ENCODE assay signal across 18 mouse cellular contexts in genomic region chr5:131177168-131177567, GRCm38 (mm10).
DNase-seq lines count a peak whose midpoint lies in the region; ATAC-seq and TF ChIP-seq lines count a peak whose summit lies in the region.
"Had no signal": no experiment of that assay in that cellular context is flagged by ENCODE, and none has a peak within 500 bp of the region (broad histone marks: within the 10 kb centered on the region; RNA-seq: fewer than 3 reads in every experiment).

No protein-coding gene starts in this region.

- TF ChIP-seq CTCF in ES-Bruce4 (IDR thresholded peaks at IDR 0.05; ENCODE audit: low read depth, low read length), result no peak
- no peak for TF ChIP-seq CTCF in embryonic fibroblast, embryonic 13.5 days (IDR thresholded peaks at IDR 0.05; ENCODE audit: borderline replicate concordance, insufficient read depth, low read length)

- 21% methylated on average over 2 of the region's 2 CpGs for WGBS in forebrain, embryonic 11.5 days
- WGBS in forebrain, embryonic 15.5 days, result 6% methylated on average over 2 of the region's 2 CpGs
- 15% methylated on average over 2 of the region's 2 CpGs for WGBS in midbrain, embryonic 13.5 days
- 48% methylated on average over 2 of the region's 2 CpGs for WGBS in intestine, embryonic 15.5 days

- no peak overlapping the region for H3K4me3 ChIP-seq in forebrain, embryonic 11.5 days (ENCODE audit: low read depth, low read length)
- H3K4me3 ChIP-seq in forebrain, embryonic 15.5 days, result no peak overlapping the region
- H3K4me3 ChIP-seq in ES-Bruce4 (ENCODE audit: low read depth, low read length), result no peak overlapping the region
- no peak overlapping the region for H3K4me3 ChIP-seq in embryonic fibroblast, embryonic 13.5 days (ENCODE audit: insufficient read depth, low read length)
- no peak overlapping the region for H3K4me3 ChIP-seq in midbrain, embryonic 13.5 days (replicated peaks)
- no peak overlapping the region for H3K4me3 ChIP-seq in intestine, embryonic 15.5 days (replicated peaks)
- H3K4me3 ChIP-seq: embryonic facial prominence, embryonic 15.5 days; limb, embryonic 10.5 days; liver, embryonic 15.5 days; myocyte had no signal

- H3K36me3 ChIP-seq in forebrain, embryonic 11.5 days (ENCODE audit: control insufficient read depth, insufficient read depth, low read length), result no peaks in the 10 kb centered on the region
- H3K36me3 ChIP-seq in forebrain, embryonic 15.5 days, result no peaks in the 10 kb centered on the region
- no peaks in the 10 kb centered on the region for H3K36me3 ChIP-seq in ES-Bruce4 (ENCODE audit: control insufficient read depth, insufficient read depth, low read length, poor library complexity, severe bottlenecking)
- H3K36me3 ChIP-seq in midbrain, embryonic 13.5 days, result no peaks in the 10 kb centered on the region
- no peaks in the 10 kb centered on the region for H3K36me3 ChIP-seq in intestine, embryonic 15.5 days
- H3K36me3 ChIP-seq: embryonic facial prominence, embryonic 15.5 days; limb, embryonic 10.5 days; liver, embryonic 15.5 days had no signal

- TF ChIP-seq POLR2A in ES-Bruce4 (IDR thresholded peaks at IDR 0.05; ENCODE audit: insufficient read depth, low read length), result no peak
- TF ChIP-seq POLR2A in embryonic fibroblast, embryonic 13.5 days (IDR thresholded peaks at IDR 0.05; ENCODE audit: low read depth, low read length), result no peak

- no peaks in the 10 kb centered on the region for H3K4me1 ChIP-seq in forebrain, embryonic 11.5 days (replicated peaks; ENCODE audit: control insufficient read depth, insufficient read depth, low read length)
- H3K4me1 ChIP-seq in forebrain, embryonic 15.5 days, result peaks cover 10% of the 10 kb centered on the region
- peaks cover 2% of the 10 kb centered on the region for H3K4me1 ChIP-seq in ES-Bruce4 (ENCODE audit: control insufficient read depth, insufficient read depth, low read length)
- H3K4me1 ChIP-seq in embryonic fibroblast, embryonic 13.5 days (ENCODE audit: control insufficient read depth, insufficient read depth, low read length), result peaks cover 8% of the 10 kb centered on the region
- peaks cover 12% of the 10 kb centered on the region for H3K4me1 ChIP-seq in midbrain, embryonic 13.5 days (replicated peaks)
- H3K4me1 ChIP-seq in intestine, embryonic 15.5 days (replicated peaks), result no peaks in the 10 kb centered on the region
- H3K4me1 ChIP-seq: embryonic facial prominence, embryonic 15.5 days; limb, embryonic 10.5 days; liver, embryonic 15.5 days had no signal

- no peaks in the 10 kb centered on the region for H3K27me3 ChIP-seq in forebrain, embryonic 11.5 days (ENCODE audit: control insufficient read depth, insufficient read depth, low read length)
- H3K27me3 ChIP-seq in forebrain, embryonic 15.5 days, result no peaks in the 10 kb centered on the region
- peaks cover 2% of the 10 kb centered on the region for H3K27me3 ChIP-seq in ES-Bruce4 (ENCODE audit: control insufficient read depth, insufficient read depth, low read length, poor library complexity, severe bottlenecking)
- no peaks in the 10 kb centered on the region for H3K27me3 ChIP-seq in midbrain, embryonic 13.5 days
- no peaks in the 10 kb centered on the region for H3K27me3 ChIP-seq in intestine, embryonic 15.5 days (replicated peaks)
- H3K27me3 ChIP-seq: embryonic facial prominence, embryonic 15.5 days; liver, embryonic 15.5 days had no signal

- H3K9ac ChIP-seq in forebrain, embryonic 11.5 days (ENCODE audit: low read length), result no peak overlapping the region
- no peak overlapping the region for H3K9ac ChIP-seq in forebrain, embryonic 15.5 days (replicated peaks)
- no peak overlapping the region for H3K9ac ChIP-seq in ES-Bruce4 (ENCODE audit: low read depth, poor library complexity, severe bottlenecking)
- H3K9ac ChIP-seq in midbrain, embryonic 13.5 days (replicated peaks), result no peak overlapping the region
- H3K9ac ChIP-seq in intestine, embryonic 15.5 days, result no peak overlapping the region
- H3K9ac ChIP-seq: embryonic facial prominence, embryonic 15.5 days; liver, embryonic 15.5 days had no signal

- no peaks in the 10 kb centered on the region; the same call in 1 of the 2 replicates for H3K9me3 ChIP-seq in forebrain, embryonic 11.5 days (ENCODE audit: control insufficient read depth, low read length)
- no peaks in the 10 kb centered on the region for H3K9me3 ChIP-seq in forebrain, embryonic 15.5 days
- H3K9me3 ChIP-seq in ES-Bruce4 (replicated peaks; ENCODE audit: control insufficient read depth, insufficient read depth, low read length, poor library complexity, severe bottlenecking), result no peaks in the 10 kb centered on the region; the same call in 1 of the 2 replicates
- no peaks in the 10 kb centered on the region for H3K9me3 ChIP-seq in midbrain, embryonic 13.5 days
- no peaks in the 10 kb centered on the region; the same call in 1 of the 2 replicates for H3K9me3 ChIP-seq in intestine, embryonic 15.5 days
- H3K9me3 ChIP-seq: embryonic facial prominence, embryonic 15.5 days; limb, embryonic 10.5 days; liver, embryonic 15.5 days had no signal

- peak; percentile 51 for ATAC-seq in forebrain, embryonic 11.5 days (replicated peaks; ENCODE audit: low FRiP score)
- no peak for ATAC-seq in forebrain, embryonic 15.5 days (replicated peaks)
- ATAC-seq in midbrain, embryonic 13.5 days, result 0 out of 2 replicates have a peak, but pooled peaks have one; percentile 48
- ATAC-seq in megakaryocyte, adult 5-6 weeks (ENCODE audit: poor library complexity, severe bottlenecking), result no peak
- no peak for ATAC-seq in intestine, embryonic 15.5 days

- H3K4me2 ChIP-seq in forebrain, embryonic 11.5 days (ENCODE audit: low read depth, low read length, severe bottlenecking), result no peak overlapping the region
- H3K4me2 ChIP-seq in forebrain, embryonic 15.5 days (replicated peaks), result no peak overlapping the region
- no peak overlapping the region for H3K4me2 ChIP-seq in midbrain, embryonic 13.5 days (replicated peaks)
- no peak overlapping the region for H3K4me2 ChIP-seq in intestine, embryonic 15.5 days (replicated peaks)
- H3K4me2 ChIP-seq: embryonic facial prominence, embryonic 15.5 days; liver, embryonic 15.5 days had no signal

- DNase-seq in forebrain, embryonic 11.5 days (ENCODE audit: low spot score), result no peak
- DNase-seq in adrenal gland, adult (ENCODE audit: inconsistent age in 2 of 2, low spot score in 1 of 2), result no peak
- DNase-seq: adrenal gland, adult 2 months; cerebellum, adult 9-11 months; heart, postnatal 4 days; kidney, postnatal 10 days; lung, postnatal 4 days; right cerebral cortex, postnatal 14 days had no signal

- no peak for TF ChIP-seq EP300 in ES-Bruce4 (IDR thresholded peaks at IDR 0.05; ENCODE audit: insufficient read depth, low read depth, low read length)

- H3K27ac ChIP-seq in forebrain, embryonic 11.5 days (ENCODE audit: low read depth, low read length), result no peak overlapping the region
- H3K27ac ChIP-seq in forebrain, embryonic 15.5 days (replicated peaks), result no peak overlapping the region
- H3K27ac ChIP-seq in ES-Bruce4 (ENCODE audit: insufficient read depth, low read length), result peak overlapping the region; percentile 86
- H3K27ac ChIP-seq in embryonic fibroblast, embryonic 13.5 days (ENCODE audit: insufficient read depth, low read length), result peak overlapping the region; percentile 79
- H3K27ac ChIP-seq in midbrain, embryonic 13.5 days, result peak overlapping the region; percentile 48
- no peak overlapping the region for H3K27ac ChIP-seq in intestine, embryonic 15.5 days
- H3K27ac ChIP-seq: embryonic facial prominence, embryonic 15.5 days; limb, embryonic 10.5 days; liver, embryonic 15.5 days had no signal

Comparison
In these comparisons a context has a peak if more than half of its experiments do, and no peak if none do; other contexts are left out.
1. ATAC-seq: peak in forebrain, embryonic 11.5 days (single experiment) and midbrain, embryonic 13.5 days (single experiment); none in forebrain, embryonic 15.5 days (single experiment), megakaryocyte, adult 5-6 weeks (single experiment) and intestine, embryonic 15.5 days (single experiment).
2. H3K27ac ChIP-seq: peak in ES-Bruce4 (single experiment), embryonic fibroblast, embryonic 13.5 days (single experiment) and midbrain, embryonic 13.5 days (single experiment); none in forebrain, embryonic 11.5 days (single experiment), forebrain, embryonic 15.5 days (single experiment) and intestine, embryonic 15.5 days (single experiment).